Mouse (Mus musculus): Measurements from ENCODE around the gene Fabp3. TPM values are rescaled to one million over a fixed set of nuclear protein-coding genes. Genes with fewer than 3 reads are reported as not detected.

The Fabp3 gene
- polyA plus RNA-seq, 1 experiment from 2014 or later: 31.5 TPM

DNA sequence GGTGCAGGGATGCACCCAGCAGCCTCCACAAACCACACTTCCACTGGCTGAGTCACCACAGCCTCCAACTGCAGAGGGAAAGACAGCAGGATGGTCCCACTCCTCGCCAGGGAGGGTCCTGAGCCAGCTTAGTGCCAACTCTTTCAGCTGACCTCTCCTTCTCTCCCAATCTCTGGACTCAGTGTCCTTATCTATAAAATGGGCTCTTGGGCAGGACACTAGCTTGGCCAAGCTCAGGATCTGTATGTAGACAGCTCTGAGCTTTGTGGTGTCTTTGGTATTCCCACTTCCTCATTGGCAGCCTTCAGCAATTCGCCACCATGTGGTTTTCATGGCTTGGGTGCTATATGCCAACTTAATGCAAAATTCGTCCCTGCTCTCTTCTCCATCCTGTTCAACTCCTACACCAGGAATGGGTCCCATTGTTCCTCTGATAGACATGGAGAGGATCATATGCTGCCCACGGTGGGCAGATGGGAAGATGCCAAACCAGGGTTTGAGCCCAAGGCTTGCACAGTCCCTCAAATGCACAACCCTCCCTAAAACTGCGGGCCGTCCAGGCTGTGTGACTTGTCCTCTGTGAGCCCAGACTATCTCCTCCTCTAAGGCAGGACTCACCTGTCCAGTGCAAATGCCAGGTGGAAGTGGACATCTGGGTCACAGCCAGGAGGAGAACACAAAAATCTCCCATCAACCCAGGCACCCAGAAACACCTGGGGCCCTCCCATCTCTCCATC, 37.6 kb upstream of the Fabp3 start:
- Histone ChIP-seq H3K27me3 (ENCODE audit: control insufficient read depth, insufficient read depth, low read length) (no peaks in the 10 kb centered on the region; the same call in 1 of the 2 replicates), H3K9ac (ENCODE audit: low read length) (no peak overlapping the region), H3K4me2 (ENCODE audit: low read depth) (no peak overlapping the region), H3K27ac (ENCODE audit: low read depth, low read length) (no peak overlapping the region), H3K9me3 (ENCODE audit: control insufficient read depth, low read length) (no peaks in the 10 kb centered on the region), H3K4me3 (ENCODE audit: low read depth, low read length) (no peak overlapping the region), H3K36me3 (ENCODE audit: control insufficient read depth, insufficient read depth, low read length) (no peaks in the 10 kb centered on the region), H3K4me1 (ENCODE audit: control insufficient read depth, insufficient read depth, low read length) (peaks cover 11% of the 10 kb centered on the region; the same call in 1 of the 2 replicates)
- ATAC-seq (ENCODE audit: insufficient read depth, low FRiP score, low TSS enrichment): no peak
- 90% methylated on average over 6 of the region's 6 CpGs for WGBS
- DNase-seq (ENCODE audit: low spot score): no peak

DNA sequence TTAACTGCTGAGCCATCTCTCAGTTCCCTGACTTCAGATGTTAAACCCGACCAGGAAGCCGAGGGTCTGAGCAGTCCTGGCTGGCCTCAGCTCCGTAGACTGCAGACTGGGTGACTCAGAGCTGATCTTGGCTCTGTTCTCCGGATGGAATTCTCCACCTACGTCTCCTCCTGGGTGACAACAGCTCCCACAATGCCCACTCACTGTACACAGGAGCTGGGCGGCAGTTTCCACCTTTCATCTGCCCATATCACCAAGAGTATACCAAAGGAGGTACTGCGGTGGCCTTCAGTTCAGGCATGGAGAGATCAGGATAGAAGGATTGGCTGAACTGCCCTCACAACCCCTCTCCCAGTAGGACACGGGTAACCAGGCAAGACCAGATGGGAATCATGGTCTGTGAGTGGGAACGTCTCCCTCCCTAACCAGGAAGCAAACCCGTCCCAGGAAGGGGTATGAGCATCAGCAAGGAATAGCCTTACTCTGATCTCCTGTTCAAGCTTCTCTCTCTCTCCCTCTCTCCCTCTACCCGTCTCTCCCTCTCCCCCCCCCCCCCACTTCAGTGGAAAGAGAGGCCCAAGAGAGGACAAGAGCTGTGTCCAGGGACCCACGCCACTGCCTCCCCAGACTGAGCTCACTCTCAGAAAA, 34.6 kb upstream of the Fabp3 start:
- Histone ChIP-seq H3K4me3 (ENCODE audit: low read depth, low read length) (peak overlapping the region; percentile 63), H3K9me3 (ENCODE audit: control insufficient read depth, low read length) (no peaks in the 10 kb centered on the region), H3K27ac (ENCODE audit: low read depth, low read length) (peak overlapping the region; percentile 93), H3K9ac (ENCODE audit: low read length) (peak overlapping the region; percentile 88), H3K4me1 (ENCODE audit: control insufficient read depth, insufficient read depth, low read length) (peaks cover 6% of the 10 kb centered on the region; the same call in 1 of the 2 replicates), H3K27me3 (ENCODE audit: control insufficient read depth, insufficient read depth, low read length) (no peaks in the 10 kb centered on the region; the same call in 1 of the 2 replicates), H3K4me2 (ENCODE audit: low read depth) (peak overlapping the region; percentile 85), H3K36me3 (ENCODE audit: control insufficient read depth, insufficient read depth, low read length) (no peaks in the 10 kb centered on the region)
- ATAC-seq (ENCODE audit: insufficient read depth, low FRiP score, low TSS enrichment) (peak; percentile 54), DNase-seq (ENCODE audit: low spot score) (no peak)
- 12% methylated on average over 11 of the region's 12 CpGs for WGBS

DNA sequence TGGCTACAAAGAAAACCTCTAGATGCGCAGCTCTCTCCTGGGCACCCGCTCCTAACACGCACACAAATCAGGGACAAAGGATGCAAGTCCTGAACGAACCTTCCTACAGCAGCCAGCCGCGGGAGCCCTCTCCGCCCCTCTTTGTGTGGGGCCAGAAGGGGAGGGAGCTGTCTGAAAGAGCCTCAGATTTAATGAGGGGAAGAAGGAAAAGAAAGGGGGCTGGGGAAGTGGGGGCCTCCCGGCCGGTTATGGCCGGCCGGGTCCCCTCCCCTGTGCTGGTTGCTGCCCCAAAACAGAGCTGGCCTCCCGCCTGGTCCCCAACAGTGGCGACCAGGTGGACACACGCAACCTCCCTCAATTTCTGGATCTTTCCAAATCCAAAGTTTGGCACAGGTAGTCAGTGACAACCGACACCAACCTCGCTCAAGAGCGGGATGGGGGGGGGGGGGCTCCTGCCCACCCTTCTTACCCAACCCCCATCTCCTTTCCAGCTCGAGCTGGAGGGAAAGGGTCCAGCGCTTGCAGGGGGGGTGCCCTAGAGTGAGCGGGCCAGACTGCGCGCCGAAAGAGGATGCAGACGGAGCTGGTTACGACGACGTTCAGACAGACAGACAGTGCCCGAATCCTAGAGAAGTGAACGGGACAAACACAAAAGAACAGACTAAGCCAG, 33.9 kb upstream of the Fabp3 start:
- H3K36me3 ChIP-seq (ENCODE audit: control insufficient read depth, insufficient read depth, low read length): no peaks in the 10 kb centered on the region
- H3K27me3 ChIP-seq (ENCODE audit: control insufficient read depth, insufficient read depth, low read length): no peaks in the 10 kb centered on the region; the same call in 1 of the 2 replicates
- ATAC-seq (ENCODE audit: insufficient read depth, low FRiP score, low TSS enrichment) (peak; percentile 86), DNase-seq (ENCODE audit: low spot score) (peak; percentile 85)
- peak overlapping the region; percentile 88 for H3K9ac ChIP-seq (ENCODE audit: low read length)
- H3K4me1 ChIP-seq (ENCODE audit: control insufficient read depth, insufficient read depth, low read length): peaks cover 6% of the 10 kb centered on the region; the same call in 1 of the 2 replicates
- peak overlapping the region; percentile 85 for H3K4me2 ChIP-seq (ENCODE audit: low read depth)
- under 1% methylated on average over 29 of the region's 29 CpGs for WGBS
- H3K27ac ChIP-seq (ENCODE audit: low read depth, low read length): peak overlapping the region; percentile 93
- H3K4me3 ChIP-seq (ENCODE audit: low read depth, low read length): peak overlapping the region; percentile 63
- H3K9me3 ChIP-seq (ENCODE audit: control insufficient read depth, low read length): no peaks in the 10 kb centered on the region

DNA sequence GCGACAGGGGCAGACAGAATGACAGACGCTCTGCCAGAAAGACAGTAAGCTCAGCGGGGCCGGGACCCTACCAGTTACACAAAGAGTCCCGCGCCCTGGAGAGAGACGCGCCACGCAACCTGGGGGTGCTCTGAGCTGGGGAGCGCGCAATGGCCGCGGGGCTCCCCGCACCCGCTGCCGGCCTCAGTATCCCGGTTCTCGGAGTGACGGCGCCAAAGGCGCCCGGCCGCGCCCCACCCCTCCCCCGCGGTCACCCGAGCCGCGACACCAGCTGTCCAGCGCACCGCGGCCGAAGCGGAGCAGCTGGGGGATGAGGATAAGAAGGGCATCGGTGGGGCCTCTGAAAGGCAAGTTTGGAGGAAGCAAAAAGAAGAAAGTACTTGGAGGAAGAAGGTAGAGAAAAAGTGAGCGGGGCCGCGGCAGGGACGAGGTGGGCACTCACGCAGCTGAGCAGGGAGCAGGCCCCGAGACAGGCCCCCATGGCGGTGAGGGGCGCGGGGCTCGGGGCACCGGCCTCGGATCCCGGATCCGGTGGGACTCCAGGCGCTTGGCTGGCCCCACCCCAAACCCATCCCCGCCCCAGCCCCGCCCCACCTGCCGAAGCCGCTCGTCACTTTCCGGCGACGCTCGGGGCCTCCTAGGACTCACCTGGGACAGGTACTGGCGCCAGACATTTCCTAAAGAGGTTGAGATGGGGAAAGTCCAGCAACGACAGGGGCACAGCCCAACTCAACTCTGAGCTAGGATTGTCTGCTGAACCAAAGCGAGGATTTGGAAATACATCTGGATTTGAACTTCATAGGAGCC, 33.2 kb upstream of the Fabp3 start:
- H3K27ac ChIP-seq (ENCODE audit: low read depth, low read length): peak overlapping the region; percentile 93
- peak; percentile 48 for ATAC-seq (ENCODE audit: insufficient read depth, low FRiP score, low TSS enrichment)
- H3K4me1 ChIP-seq (ENCODE audit: control insufficient read depth, insufficient read depth, low read length): peaks cover 6% of the 10 kb centered on the region; the same call in 1 of the 2 replicates
- H3K9ac ChIP-seq (ENCODE audit: low read length): peak overlapping the region; percentile 88
- no peaks in the 10 kb centered on the region; the same call in 1 of the 2 replicates for H3K27me3 ChIP-seq (ENCODE audit: control insufficient read depth, insufficient read depth, low read length)
- peak overlapping the region; percentile 63 for H3K4me3 ChIP-seq (ENCODE audit: low read depth, low read length)
- DNase-seq (ENCODE audit: low spot score): peak; percentile 73
- H3K9me3 ChIP-seq (ENCODE audit: control insufficient read depth, low read length): no peaks in the 10 kb centered on the region
- H3K4me2 ChIP-seq (ENCODE audit: low read depth): peak overlapping the region; percentile 85
- H3K36me3 ChIP-seq (ENCODE audit: control insufficient read depth, insufficient read depth, low read length): no peaks in the 10 kb centered on the region
- WGBS: 1% methylated on average over 55 of the region's 62 CpGs

DNA sequence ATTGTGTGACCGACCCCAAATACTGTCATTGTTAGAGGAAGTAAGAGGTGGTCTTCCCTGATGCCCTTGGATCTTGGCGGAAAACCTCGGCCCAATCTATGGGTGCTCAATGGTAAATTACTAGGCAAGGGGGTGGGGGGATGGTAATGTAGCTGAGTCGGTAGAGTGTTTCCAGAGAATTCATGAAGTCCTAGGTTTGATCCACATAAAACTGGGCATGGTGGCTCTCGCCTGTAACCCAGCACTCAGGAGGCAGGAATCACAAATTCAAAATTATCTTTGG, 32.6 kb upstream of the Fabp3 start:
- ATAC-seq (ENCODE audit: insufficient read depth, low FRiP score, low TSS enrichment) (no peak), DNase-seq (ENCODE audit: low spot score) (no peak)
- peak overlapping the region; percentile 93; the same call in 1 of the 2 replicates for H3K27ac ChIP-seq (ENCODE audit: low read depth, low read length)
- 40% methylated on average over 5 of the region's 5 CpGs for WGBS
- peak overlapping the region; percentile 85 for H3K4me2 ChIP-seq (ENCODE audit: low read depth)
- H3K36me3 ChIP-seq (ENCODE audit: control insufficient read depth, insufficient read depth, low read length): no peaks in the 10 kb centered on the region
- H3K4me3 ChIP-seq (ENCODE audit: low read depth, low read length): peak overlapping the region; percentile 63
- no peaks in the 10 kb centered on the region; the same call in 1 of the 2 replicates for H3K27me3 ChIP-seq (ENCODE audit: control insufficient read depth, insufficient read depth, low read length)
- no peaks in the 10 kb centered on the region for H3K9me3 ChIP-seq (ENCODE audit: control insufficient read depth, low read length)
- H3K4me1 ChIP-seq (ENCODE audit: control insufficient read depth, insufficient read depth, low read length): peaks cover 6% of the 10 kb centered on the region; the same call in 1 of the 2 replicates
- H3K9ac ChIP-seq (ENCODE audit: low read length): peak overlapping the region; percentile 88

DNA sequence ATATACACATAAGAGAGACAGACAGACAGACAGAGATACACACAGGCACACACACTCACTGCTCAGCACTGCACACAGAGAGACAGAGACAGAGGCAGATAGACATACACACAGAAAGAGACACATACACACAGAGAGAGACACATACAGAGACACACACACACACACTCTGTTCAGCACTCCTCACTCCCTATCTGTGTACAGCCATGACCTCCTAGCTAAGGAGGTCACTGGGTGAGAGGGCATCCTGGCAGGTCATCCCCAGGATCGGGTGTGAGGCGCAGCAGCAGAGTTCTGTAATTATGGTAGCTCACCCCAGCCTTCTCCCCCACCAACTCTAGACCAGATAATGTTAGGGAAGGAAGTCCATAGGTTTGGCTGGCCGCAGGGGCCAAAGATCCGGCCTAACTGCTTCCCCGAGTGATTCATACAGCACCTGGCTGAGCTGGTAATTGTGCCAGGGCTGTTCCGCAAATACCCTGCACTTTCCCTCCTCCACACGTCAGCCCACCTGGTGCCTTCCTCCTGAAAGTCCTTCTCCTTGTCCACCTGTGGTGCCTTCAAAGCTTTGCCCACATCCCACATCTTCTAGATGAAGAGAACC, 31.7 kb upstream of the Fabp3 start:
- no peaks in the 10 kb centered on the region for H3K9me3 ChIP-seq (ENCODE audit: control insufficient read depth, low read length)
- H3K9ac ChIP-seq (ENCODE audit: low read length): no peak overlapping the region
- WGBS: 70% methylated on average over 7 of the region's 7 CpGs
- no peak overlapping the region for H3K27ac ChIP-seq (ENCODE audit: low read depth, low read length)
- H3K4me2 ChIP-seq (ENCODE audit: low read depth): no peak overlapping the region
- no peak for ATAC-seq (ENCODE audit: insufficient read depth, low FRiP score, low TSS enrichment)
- peaks cover 6% of the 10 kb centered on the region; the same call in 1 of the 2 replicates for H3K4me1 ChIP-seq (ENCODE audit: control insufficient read depth, insufficient read depth, low read length)
- DNase-seq (ENCODE audit: low spot score): no peak
- no peaks in the 10 kb centered on the region for H3K36me3 ChIP-seq (ENCODE audit: control insufficient read depth, insufficient read depth, low read length)
- H3K4me3 ChIP-seq (ENCODE audit: low read depth, low read length): no peak overlapping the region
- no peaks in the 10 kb centered on the region; the same call in 1 of the 2 replicates for H3K27me3 ChIP-seq (ENCODE audit: control insufficient read depth, insufficient read depth, low read length)

DNA sequence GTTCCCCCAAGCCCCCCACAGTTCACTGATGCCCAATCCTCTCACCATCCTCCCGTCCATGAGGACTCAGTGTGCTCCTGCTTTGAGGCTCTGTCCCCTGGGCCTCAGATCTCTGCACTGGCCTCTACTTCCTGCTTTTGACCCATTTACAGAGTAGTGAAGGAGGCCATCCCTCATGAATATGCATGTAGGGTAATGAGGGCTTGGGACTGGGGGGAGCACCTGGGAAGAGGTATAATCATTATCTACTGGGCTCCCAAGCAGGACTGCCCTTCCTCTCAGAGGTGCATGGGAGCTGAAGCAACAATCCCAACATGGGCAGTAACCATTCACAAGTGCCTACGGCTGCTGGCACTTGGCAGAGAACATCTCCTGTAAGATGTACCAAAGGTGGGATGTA, 29.3 kb upstream of the Fabp3 start, which contains the start of gene Serinc2:
Gene Serinc2 (minus strand): TSS at position 101 of the 400 bp plus-strand sequence.
- 62% methylated on average over 2 of the region's 2 CpGs for WGBS
- no peak within 1 kb of the TSS for H3K4me3 ChIP-seq (ENCODE audit: low read depth, low read length)
- no peaks in the 10 kb centered on the region; the same call in 1 of the 2 replicates for H3K4me1 ChIP-seq (ENCODE audit: control insufficient read depth, insufficient read depth, low read length)
- DNase-seq (ENCODE audit: low spot score) (no peak), ATAC-seq (ENCODE audit: insufficient read depth, low FRiP score, low TSS enrichment) (no peak)
- no peak within 1 kb of the TSS for H3K27ac ChIP-seq (ENCODE audit: low read depth, low read length)
- no peak within 1 kb of the TSS for H3K4me2 ChIP-seq (ENCODE audit: low read depth)
- no peaks in the 10 kb centered on the region for H3K36me3 ChIP-seq (ENCODE audit: control insufficient read depth, insufficient read depth, low read length)
- H3K9ac ChIP-seq (ENCODE audit: low read length): no peak within 1 kb of the TSS
- no peaks in the 10 kb centered on the region for H3K27me3 ChIP-seq (ENCODE audit: control insufficient read depth, insufficient read depth, low read length)
- no peaks in the 10 kb centered on the region for H3K9me3 ChIP-seq (ENCODE audit: control insufficient read depth, low read length)

DNA sequence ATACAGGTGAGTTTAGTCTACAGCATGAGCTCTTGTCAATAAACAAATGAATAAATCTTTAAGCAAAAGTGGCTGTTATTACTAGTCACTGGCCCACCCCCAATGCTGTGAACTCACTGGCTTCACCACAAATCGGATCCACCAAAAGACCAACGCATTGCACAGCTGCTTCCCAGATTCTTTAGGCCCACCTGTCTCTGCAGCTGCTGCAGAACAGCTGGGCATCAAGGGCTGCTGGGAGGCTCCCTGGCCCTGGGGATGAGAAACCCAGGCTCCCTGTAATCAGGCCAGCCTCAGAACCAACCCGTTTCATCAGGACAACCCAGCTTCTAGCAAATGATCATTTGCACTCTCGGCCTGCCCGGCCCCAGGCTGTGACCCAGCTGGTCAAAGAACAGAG, 25.5 kb upstream of the Fabp3 start:
- ATAC-seq (ENCODE audit: insufficient read depth, low FRiP score, low TSS enrichment): no peak
- H3K4me3 ChIP-seq (ENCODE audit: low read depth, low read length): no peak overlapping the region
- DNase-seq (ENCODE audit: low spot score): no peak
- no peaks in the 10 kb centered on the region for H3K9me3 ChIP-seq (ENCODE audit: control insufficient read depth, low read length)
- H3K27ac ChIP-seq (ENCODE audit: low read depth, low read length): no peak overlapping the region
- no peaks in the 10 kb centered on the region for H3K36me3 ChIP-seq (ENCODE audit: control insufficient read depth, insufficient read depth, low read length)
- no peak overlapping the region for H3K9ac ChIP-seq (ENCODE audit: low read length)
- H3K27me3 ChIP-seq (ENCODE audit: control insufficient read depth, insufficient read depth, low read length): no peaks in the 10 kb centered on the region
- no peak overlapping the region for H3K4me2 ChIP-seq (ENCODE audit: low read depth)
- no peaks in the 10 kb centered on the region for H3K4me1 ChIP-seq (ENCODE audit: control insufficient read depth, insufficient read depth, low read length)
- 67% methylated on average over 5 of the region's 5 CpGs for WGBS

Data from neural tube, embryonic 11.5 days (tissue).